Mouse (Mus musculus) heart, embryonic 14.5 days (tissue): ENCODE measurements around the gene Prr5l. TPM values are rescaled to one million over a fixed set of nuclear protein-coding genes. Genes with fewer than 3 reads are reported as not detected.

Experiments used
- ATAC-seq: fragments of 200-750 bp; cut with Nextera tagmentation; 2 replicates; pipeline ENCODE4 v1.8.0; 2017; ENCODE audit warnings: low read depth, moderate TSS enrichment; ENCODE audit not compliant: insufficient number of reproducible peaks, insufficient read depth, low FRiP score
- H3K27ac ChIP-seq, 2 experiments: fragments of 200-500 bp in 1 of 2; fragments of 300-500 bp in 1 of 2; sonication (generic) in 1 of 2; replicated peaks in 1 of 2; 2 replicates each; pipeline ENCODE4 v1.5.1; 2012 to 2014; ENCODE audit warnings: low read depth in 2 of 2, low read length in 2 of 2, control low read depth in 1 of 2, mild to moderate bottlenecking in 1 of 2, mixed read lengths in 1 of 2; ENCODE audit not compliant: control insufficient read depth in 1 of 2, insufficient read depth in 1 of 2
- H3K27me3 ChIP-seq: fragments of 300-500 bp; sonication (generic); 2 replicates; pipeline ENCODE4 v1.6.1; 2014; ENCODE audit warnings: mild to moderate bottlenecking, low read length, control low read depth; ENCODE audit not compliant: control insufficient read depth, insufficient read depth
- H3K36me3 ChIP-seq: fragments of 300-500 bp; sonication (generic); 2 replicates; pipeline ENCODE4 v1.6.1; 2014; ENCODE audit warnings: mild to moderate bottlenecking, control low read depth, low read length, mixed read lengths; ENCODE audit not compliant: control insufficient read depth, insufficient read depth
- H3K4me1 ChIP-seq, 2 experiments: fragments of 200-500 bp in 1 of 2; fragments of 300-500 bp in 1 of 2; sonication (generic) in 1 of 2; 2 replicates each; pipeline ENCODE4 v1.6.1; 2012 to 2014; ENCODE audit warnings: low read length in 2 of 2, control low read depth in 1 of 2, mixed read lengths in 1 of 2; ENCODE audit not compliant: control insufficient read depth in 2 of 2, insufficient read depth in 2 of 2
- H3K4me2 ChIP-seq: fragments of 300-500 bp; sonication (generic); 2 replicates; pipeline ENCODE4 v1.6.1; 2014; ENCODE audit warnings: mild to moderate bottlenecking, low read length
- H3K4me3 ChIP-seq, 2 experiments: fragments of 200-500 bp in 1 of 2; fragments of 300-500 bp in 1 of 2; sonication (generic) in 1 of 2; 2 replicates each; pipeline ENCODE4 v1.5.1; 2012 to 2014; ENCODE audit warnings: low read length in 2 of 2, mild to moderate bottlenecking in 2 of 2, control low read depth in 1 of 2, low read depth in 1 of 2, moderate library complexity in 1 of 2; ENCODE audit not compliant: control insufficient read depth in 1 of 2, insufficient read depth in 1 of 2
- H3K9ac ChIP-seq: fragments of 300-500 bp; sonication (generic); 2 replicates; pipeline ENCODE4 v1.6.1; 2014; ENCODE audit warnings: mild to moderate bottlenecking, low read length
- H3K9me3 ChIP-seq: fragments of 300-500 bp; sonication (generic); 2 replicates; pipeline ENCODE4 v1.6.1; 2016; ENCODE audit warnings: low read length, control low read depth; ENCODE audit not compliant: control insufficient read depth
- WGBS: fragments of 180-500 bp; shearing (Covaris S2); extraction: QIAGEN DNeasy Blood & Tissue Kit; methylation state at CpG from one replicate; pipeline ENCODE4 v1.1.7; 2014; 5-methylcytosine and 5-hydroxymethylcytosine counted together
- polyA plus RNA-seq: library from polyadenylated mRNA; unstranded; fragments of >200 nt; fragmentation: Nextera tagmentation; extraction: Ambion mirVana; gene quantifications from 2 replicates; pipeline ENCODE4 v1.2.1, GENCODE M21; 2014

The Prr5l gene
- polyA plus RNA-seq, 1 experiment from 2014 or later, result 7.2 TPM

DNA sequence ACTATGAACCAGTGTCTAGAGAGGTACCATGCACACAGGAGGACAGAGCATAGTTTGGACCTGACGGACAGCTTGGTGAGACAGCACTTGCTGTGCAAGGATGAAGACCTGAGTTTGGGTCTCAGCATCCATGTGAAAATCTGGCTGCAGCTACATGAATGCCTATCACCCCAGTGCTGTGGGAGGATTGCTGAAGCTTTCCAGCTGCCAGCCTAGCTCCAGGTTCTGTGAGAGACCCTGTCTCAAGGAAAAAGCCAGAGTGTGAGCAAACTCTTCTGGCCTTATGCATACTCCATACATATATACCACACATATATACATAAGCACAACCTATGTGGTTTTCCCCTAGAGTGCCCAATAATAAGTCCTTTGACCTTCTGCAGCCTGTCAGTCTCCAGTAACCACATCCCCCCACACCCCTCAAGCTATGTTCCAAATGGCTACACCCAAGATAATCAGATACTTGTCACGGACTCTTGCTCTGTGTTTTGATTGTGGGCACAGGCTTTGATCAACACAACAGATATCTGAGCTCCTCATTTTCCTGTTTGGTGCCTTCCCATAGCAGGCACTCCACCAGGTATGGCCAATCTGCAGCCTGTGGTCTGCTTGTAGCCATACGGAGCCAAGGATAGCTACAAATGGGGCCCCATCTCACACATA lies 66.0 kb downstream of the Prr5l start:
- Histone ChIP-seq H3K9ac (no peak overlapping the region), H3K9me3 (no peaks in the 10 kb centered on the region), H3K4me2 (no peak overlapping the region), H3K27me3 (no peaks in the 10 kb centered on the region; the same call in 1 of the 2 replicates), H3K4me1 (peaks cover 8 to 19% of the 10 kb centered on the region in 2 experiments), H3K36me3 (no peaks in the 10 kb centered on the region), H3K27ac (no peak overlapping the region), H3K4me3 (no peak overlapping the region)
- 64% methylated on average over 3 of the region's 3 CpGs for WGBS
- no peak for ATAC-seq

GRCm38 (mm10) chr2:101815250-101815934 lies 67.4 kb downstream of the Prr5l start:
- H3K36me3 ChIP-seq, result no peaks in the 10 kb centered on the region
- no peak overlapping the region for H3K4me2 ChIP-seq
- no peaks in the 10 kb centered on the region; the same call in 1 of the 2 replicates for H3K27me3 ChIP-seq
- no peak overlapping the region for H3K4me3 ChIP-seq
- WGBS, result 34% methylated on average over 5 of the region's 5 CpGs
- H3K9ac ChIP-seq, result no peak overlapping the region
- no peak overlapping the region for H3K27ac ChIP-seq
- peaks cover 10 to 19% of the 10 kb centered on the region in 2 experiments for H3K4me1 ChIP-seq
- ATAC-seq, result no peak
- H3K9me3 ChIP-seq, result no peaks in the 10 kb centered on the region

GRCm38 (mm10) chr2:101814272-101814625 lies 68.6 kb downstream of the Prr5l start:
- ATAC-seq, result no peak
- Histone ChIP-seq H3K36me3 (no peaks in the 10 kb centered on the region), H3K4me3 (no peak overlapping the region), H3K4me2 (no peak overlapping the region), H3K4me1 (peaks cover 9 to 17% of the 10 kb centered on the region in 2 experiments), H3K9ac (no peak overlapping the region), H3K27me3 (no peaks in the 10 kb centered on the region; the same call in 1 of the 2 replicates), H3K27ac (no peak overlapping the region), H3K9me3 (no peaks in the 10 kb centered on the region)
- WGBS, result 40% methylated on average over 5 of the region's 5 CpGs

DNA sequence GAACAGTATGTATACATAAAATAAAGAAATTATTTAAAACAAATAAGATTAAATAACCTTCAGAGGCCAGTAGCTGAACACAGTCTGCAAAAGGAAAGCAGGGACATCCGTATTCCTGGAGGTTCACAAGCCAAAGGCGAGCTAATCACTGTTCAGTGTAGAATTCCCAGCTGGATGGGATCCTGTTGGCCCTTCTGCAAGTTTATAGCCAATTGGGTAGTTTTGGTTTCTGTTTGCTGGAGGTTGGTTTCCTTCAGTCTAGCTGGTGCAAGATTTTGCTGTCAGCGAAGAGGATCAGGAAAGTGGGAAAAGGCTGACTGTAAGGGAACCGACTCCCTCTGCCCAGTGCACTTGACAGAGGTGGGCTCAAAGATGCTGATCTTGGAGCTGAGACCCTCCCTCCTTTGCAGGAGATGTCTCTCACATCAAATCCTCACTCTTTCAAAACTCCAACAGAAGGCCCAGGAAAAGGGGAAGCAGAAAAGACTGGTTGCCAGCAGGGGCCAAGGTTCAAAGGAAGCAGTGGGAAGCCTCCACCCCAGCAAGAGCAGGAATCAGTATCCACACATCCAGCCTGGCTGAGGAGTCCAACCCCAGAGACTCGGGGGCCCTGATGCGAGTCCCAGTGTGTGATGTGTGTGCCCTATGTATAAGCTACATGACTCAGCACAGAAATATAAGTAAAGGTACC lies 69.1 kb downstream of the Prr5l start:
- peaks cover 8 to 12% of the 10 kb centered on the region in 2 experiments for H3K4me1 ChIP-seq
- H3K36me3 ChIP-seq, result no peaks in the 10 kb centered on the region
- H3K27ac ChIP-seq, result no peak overlapping the region
- H3K4me2 ChIP-seq, result no peak overlapping the region
- H3K4me3 ChIP-seq, result no peak overlapping the region
- H3K27me3 ChIP-seq, result no peaks in the 10 kb centered on the region; the same call in 1 of the 2 replicates
- no peaks in the 10 kb centered on the region for H3K9me3 ChIP-seq
- no peak overlapping the region for H3K9ac ChIP-seq
- 54% methylated on average over 6 of the region's 6 CpGs for WGBS
- ATAC-seq, result no peak

DNA sequence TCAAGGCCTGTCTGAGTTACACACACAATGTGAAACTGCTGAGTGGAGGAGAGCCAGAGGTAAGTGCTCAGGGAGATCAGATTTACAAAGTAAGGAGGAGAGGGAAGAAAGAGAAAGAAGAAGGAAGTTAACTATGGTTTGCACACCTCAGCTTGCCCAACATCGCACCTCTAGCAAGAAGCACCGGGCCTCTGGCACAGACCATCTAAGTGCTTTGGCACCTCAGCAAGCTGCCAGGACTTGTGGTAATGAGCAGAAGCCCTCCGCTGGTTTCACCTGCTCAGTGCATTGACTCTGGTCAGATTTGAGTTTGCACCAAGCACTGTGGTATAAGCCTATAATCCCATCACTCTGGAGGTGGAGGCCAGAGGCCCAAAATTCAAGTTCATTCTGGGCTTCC lies 70.9 kb downstream of the Prr5l start:
- Histone ChIP-seq H3K27me3 (no peaks in the 10 kb centered on the region; the same call in 1 of the 2 replicates), H3K4me2 (no peak overlapping the region), H3K9me3 (no peaks in the 10 kb centered on the region), H3K4me3 (no peak overlapping the region), H3K9ac (no peak overlapping the region), H3K36me3 (no peaks in the 10 kb centered on the region), H3K27ac (no peak overlapping the region), H3K4me1 (peaks cover 4 to 8% of the 10 kb centered on the region in 2 experiments; a peak in 2 of 4 replicates)
- no peak for ATAC-seq
- 79% methylated on average over 3 of the region's 3 CpGs for WGBS

GRCm38 (mm10) chr2:101810774-101811173 lies 72.1 kb downstream of the Prr5l start:
- no peak for ATAC-seq
- no peaks in the 10 kb centered on the region; the same call in 1 of the 2 replicates for H3K27me3 ChIP-seq
- no peaks in the 10 kb centered on the region for H3K9me3 ChIP-seq
- H3K4me2 ChIP-seq, result no peak overlapping the region
- H3K36me3 ChIP-seq, result no peaks in the 10 kb centered on the region
- H3K9ac ChIP-seq, result no peak overlapping the region
- WGBS, result 61% methylated on average over 8 of the region's 8 CpGs
- H3K4me1 ChIP-seq, result peaks cover 4 to 8% of the 10 kb centered on the region in 2 experiments; a peak in 2 of 4 replicates
- H3K4me3 ChIP-seq, result no peak overlapping the region
- H3K27ac ChIP-seq, result no peak overlapping the region

GRCm38 (mm10) chr2:101809640-101810305 lies 73.1 kb downstream of the Prr5l start:
- Histone ChIP-seq H3K27me3 (no peaks in the 10 kb centered on the region; the same call in 1 of the 2 replicates), H3K4me1 (peaks cover 4 to 8% of the 10 kb centered on the region in 2 experiments; a peak in 2 of 4 replicates), H3K27ac (no peak overlapping the region), H3K4me3 (no peak overlapping the region), H3K36me3 (no peaks in the 10 kb centered on the region), H3K9me3 (no peaks in the 10 kb centered on the region), H3K4me2 (no peak overlapping the region), H3K9ac (no peak overlapping the region)
- WGBS, result 65% methylated on average over 6 of the region's 6 CpGs
- ATAC-seq, result no peak
